Mouse (Mus musculus) layer of hippocampus, postnatal 10 days (tissue): ENCODE data around the gene Atp10b. TPM values are rescaled to one million over a fixed set of nuclear protein-coding genes. Genes with fewer than 3 reads are reported as not detected.

ENCODE experiments used
- DNase-seq, 2 experiments: peaks; one replicate each; pipeline ENCODE4 v3.0.0; 2021; ENCODE audit warnings: low spot score in 2 of 2
- total RNA-seq, 2 experiments: library from RNA; stranded (reverse); gene quantifications; 2 replicates each; pipeline ENCODE4 v1.2.3; 2021

The Atp10b gene
- total RNA-seq, 2 experiments from 2014 or later: 0.80 to 1.1 TPM

GRCm38 (mm10) chr11:43199358-43199757 lies 49.7 kb downstream of the Atp10b start:
- no peak for DNase-seq

- DNase-seq: no peak
These were observed 50.4 kb downstream of the Atp10b start for GRCm38 (mm10) chr11:43200089-43200488.

GRCm38 (mm10) chr11:43203580-43203979 lies 53.9 kb downstream of the Atp10b start:
- DNase-seq: no peak

DNA sequence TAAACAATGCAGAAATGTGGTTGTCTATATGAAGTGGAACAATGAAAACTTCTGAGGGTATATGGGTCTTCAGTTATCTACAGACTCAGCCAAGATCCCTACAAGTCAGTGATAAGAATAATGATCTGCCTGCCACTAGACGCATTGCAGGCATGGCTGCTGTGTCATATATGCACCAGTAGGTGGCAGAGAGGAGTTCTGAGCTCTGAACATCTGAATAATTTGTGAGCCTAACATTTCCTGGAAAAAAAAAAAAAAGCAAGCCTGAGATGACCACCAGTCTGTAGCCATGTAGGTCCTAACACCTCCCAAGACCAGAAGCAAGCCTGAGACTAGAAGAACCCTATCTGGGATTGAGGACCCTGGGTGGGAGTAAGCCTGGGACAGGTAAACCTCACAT lies 63.5 kb downstream of the Atp10b start:
- no peak for DNase-seq

DNA sequence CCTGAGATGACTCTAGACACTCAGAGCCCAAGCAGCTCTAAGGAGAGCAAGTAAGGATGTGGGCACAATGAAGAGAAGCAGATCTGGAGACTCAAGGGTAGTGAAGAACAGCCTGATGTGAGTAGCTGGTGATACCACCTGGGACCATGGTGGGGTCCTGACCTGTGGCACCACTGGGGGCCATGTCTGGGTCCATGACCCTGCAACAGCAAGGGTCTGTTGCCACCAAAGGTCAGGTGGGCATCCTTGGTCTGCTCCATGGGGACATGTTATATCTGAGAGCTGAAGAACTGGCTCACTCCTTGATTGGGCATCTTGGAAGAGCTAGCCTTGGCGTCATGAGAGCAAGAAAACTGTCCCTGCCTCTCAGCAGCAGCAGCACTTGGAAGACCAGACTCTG lies 64.1 kb downstream of the Atp10b start:
- DNase-seq: no peak

- DNase-seq: peak; percentile 36 to 60
These were observed 67.3 kb downstream of the Atp10b start for GRCm38 (mm10) chr11:43217021-43217420.

DNA sequence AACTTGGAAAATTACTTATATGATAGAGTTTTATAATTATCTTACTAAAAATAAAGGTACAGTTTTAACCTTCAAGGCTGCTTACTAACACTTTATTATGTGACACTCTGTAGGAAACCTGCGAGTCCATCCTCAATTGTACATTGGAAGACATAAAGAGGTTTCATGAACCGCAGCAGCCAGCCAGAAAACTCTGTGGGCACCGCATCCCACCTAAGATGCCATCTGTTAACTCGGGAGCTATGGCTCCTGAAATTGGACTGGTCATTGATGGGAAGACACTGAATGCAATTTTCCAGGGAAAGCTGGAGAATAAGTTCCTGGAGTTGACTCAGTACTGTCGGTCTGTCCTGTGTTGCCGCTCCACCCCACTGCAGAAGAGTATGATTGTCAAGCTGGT lies 80.6 kb downstream of the Atp10b start:
- DNase-seq: no peak

- no peak for DNase-seq
These were observed 82.4 kb downstream of the Atp10b start for GRCm38 (mm10) chr11:43232073-43232472.

- DNase-seq: no peak
These were observed 86.8 kb downstream of the Atp10b start for GRCm38 (mm10) chr11:43236360-43237039.

- DNase-seq: no peak
These were observed 90.1 kb downstream of the Atp10b start for GRCm38 (mm10) chr11:43239804-43240203.

DNA sequence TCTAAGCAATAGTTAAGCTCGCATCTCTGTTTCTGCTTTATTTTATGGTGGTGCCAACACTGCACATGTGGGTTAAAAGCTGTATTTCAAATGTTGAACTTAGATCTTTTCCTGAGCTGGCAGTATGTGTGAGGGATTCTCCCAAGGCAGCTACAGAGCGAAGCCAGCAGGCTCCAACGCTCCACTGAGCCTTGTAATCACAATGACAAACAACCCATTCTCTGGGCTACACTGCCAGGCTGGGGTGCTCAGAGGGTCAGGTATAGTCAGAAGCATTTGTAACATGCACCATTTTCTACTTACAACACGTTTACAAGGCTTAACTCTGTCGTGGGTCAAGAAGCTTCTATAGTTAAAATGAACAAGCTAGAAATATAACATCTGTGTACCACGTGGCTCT lies 103.4 kb downstream of the Atp10b start:
- no peak for DNase-seq

GRCm38 (mm10) chr11:43255262-43255661 lies 105.6 kb downstream of the Atp10b start:
- DNase-seq: no peak

GRCm38 (mm10) chr11:43257291-43257690 lies 107.6 kb downstream of the Atp10b start:
- no peak for DNase-seq

- no peak for DNase-seq
These were observed 108.1 kb downstream of the Atp10b start for GRCm38 (mm10) chr11:43257781-43258180.

DNA sequence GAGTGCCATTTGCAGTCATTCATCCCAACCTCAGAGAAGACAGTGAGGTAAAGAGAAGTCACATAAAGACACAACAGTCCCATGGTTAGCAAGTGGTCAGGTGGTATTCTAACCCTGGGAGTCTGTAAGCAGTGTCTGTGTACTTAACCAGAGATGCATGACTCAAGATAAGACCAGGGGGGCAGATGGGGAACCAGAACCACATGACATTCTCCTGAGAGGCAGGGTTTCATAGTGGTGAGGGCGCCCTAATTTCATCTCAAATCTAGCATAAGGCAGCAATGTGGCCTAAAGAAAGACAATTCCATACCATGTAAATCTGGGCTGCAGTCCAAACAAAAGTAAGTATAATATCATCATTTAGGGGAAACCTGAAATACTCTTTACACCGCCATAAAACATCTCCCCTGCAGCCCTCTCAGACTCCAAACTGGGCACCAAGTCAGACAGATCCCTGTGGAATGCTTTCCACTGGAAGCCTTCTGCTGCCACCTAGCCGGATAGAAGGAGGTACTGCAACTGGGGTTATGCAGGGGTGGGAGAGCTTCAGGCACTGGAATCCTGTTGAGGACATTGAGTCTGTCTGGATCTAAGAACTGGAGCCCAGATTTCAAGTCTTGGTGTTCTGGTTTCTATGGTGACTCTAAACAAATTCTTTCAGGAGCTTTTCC lies 114.0 kb downstream of the Atp10b start:
- DNase-seq: peak; percentile 76 to 83

DNA sequence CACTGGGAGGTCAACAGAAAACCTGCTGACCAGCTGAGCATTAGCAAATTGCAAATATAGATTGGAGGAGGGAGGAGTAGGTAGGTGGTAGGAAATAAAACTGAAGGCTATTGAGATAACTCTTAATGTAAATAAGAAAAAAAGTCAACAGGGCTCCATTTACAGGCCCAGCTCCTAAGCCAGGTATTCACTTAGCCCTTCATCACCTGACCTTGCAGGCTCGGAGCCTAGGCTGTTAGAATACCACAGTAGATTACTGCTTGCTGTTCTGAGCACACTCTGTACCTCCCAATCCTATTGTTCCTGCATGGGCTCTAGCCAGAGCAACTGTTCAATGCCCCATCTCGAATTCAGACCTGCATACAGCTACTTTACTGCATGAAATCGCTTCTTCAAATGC lies 117.8 kb downstream of the Atp10b start:
- no peak for DNase-seq

DNA sequence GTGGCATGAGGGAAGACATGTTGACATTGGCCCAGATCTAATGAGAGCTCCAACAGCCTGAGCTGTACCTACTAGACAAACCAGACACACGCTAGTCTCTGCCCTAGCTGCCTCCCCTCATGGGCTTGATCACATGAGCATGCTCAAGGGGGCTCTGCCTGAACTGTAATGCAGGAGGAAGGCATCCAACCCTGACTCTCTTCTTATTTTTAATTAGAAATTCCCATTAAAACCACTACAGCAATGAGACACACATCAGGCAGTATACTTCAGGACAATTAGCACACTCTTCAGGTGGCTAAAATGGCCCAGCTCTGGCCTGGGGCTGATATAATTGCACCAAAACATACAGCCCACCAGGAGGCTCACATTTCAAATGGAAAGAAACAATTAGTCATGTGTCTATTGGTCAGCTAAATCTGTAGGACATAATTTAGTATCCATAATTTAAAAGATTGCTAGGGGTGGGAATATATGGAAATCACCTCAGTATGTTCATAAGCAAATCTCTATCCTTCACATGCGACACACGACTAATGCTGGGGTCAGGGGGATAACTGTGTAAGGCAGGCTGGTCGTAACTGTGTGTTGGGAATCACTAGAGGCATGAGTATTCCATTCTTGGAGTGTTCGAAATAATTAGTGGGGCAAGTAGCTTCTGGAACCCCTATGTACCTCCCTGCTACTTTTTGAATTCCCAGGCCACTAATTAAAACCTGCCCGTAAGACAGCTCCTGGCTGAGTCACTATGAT lies 120.0 kb downstream of the Atp10b start:
- DNase-seq: no peak

GRCm38 (mm10) chr11:43270256-43270806 lies 120.7 kb downstream of the Atp10b start:
- peak; percentile 31 for DNase-seq

DNA sequence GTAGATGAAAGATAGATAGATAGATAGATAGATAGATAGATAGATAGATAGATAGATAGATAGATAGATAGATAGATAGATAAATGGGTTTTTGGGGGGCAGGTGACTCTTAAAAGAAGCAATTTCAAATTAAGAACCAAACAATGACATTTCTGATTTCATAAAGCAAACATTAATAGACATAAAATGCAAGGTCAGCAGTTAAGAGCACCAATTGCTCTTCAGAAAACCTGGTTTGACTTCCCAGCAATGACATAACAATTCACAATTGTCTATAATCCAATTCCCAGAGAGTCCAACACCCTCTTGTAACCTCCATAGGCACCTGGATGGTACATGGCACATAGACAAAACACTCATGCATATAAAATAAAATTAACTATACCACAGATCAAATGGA lies 124.2 kb downstream of the Atp10b start:
- DNase-seq: no peak

DNA sequence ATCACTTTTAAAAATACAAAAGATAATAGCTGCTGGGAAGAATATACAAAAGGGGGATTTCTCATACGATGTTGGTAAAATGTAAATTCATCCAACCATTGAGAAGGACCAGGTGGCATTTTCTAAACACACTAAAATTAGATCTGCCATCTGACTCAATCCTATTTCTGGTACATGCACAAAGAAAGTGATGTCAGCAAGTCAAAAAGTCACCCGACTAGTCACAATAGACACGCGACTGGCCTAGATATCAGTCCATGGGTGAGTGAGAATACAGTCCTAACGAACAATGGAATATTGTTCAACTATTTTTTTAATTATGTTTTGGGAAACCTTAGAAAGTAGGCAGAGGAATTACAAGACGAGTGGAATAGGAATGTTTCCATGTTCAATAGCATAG lies 147.9 kb downstream of the Atp10b start:
- no peak for DNase-seq

DNA sequence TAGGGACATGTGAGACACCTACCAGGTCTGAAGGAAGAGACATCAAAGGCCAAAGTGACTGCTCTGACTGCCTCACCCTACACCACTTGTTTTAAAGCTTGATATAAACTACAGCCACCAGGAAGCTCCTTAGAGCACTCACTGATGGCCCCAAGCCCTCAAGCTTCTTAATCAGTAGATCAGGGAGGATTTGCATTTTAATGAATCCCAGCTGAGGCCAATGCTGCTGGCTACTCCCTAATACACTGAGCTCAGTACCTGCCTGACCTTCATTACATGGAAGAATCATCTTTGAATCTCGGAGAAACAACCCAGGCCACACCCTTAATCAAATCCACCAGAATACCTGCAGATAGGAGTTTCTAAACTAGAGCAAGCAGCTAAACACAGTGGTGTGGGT lies 161.3 kb downstream of the Atp10b start:
- DNase-seq: no peak
